Mouse (Mus musculus) lung, postnatal 0 days (tissue): ENCODE data around the gene Jazf1.

ENCODE experiments used
- CTCF ChIP-seq: IDR thresholded peaks from 2 replicates; pipeline ENCODE4 v1.5.1; 2016; ENCODE audit warnings: antibody characterized with exemption, mild to moderate bottlenecking
- EP300 ChIP-seq: IDR thresholded peaks from 2 replicates; pipeline ENCODE4 v1.6.1; 2016; ENCODE audit warnings: antibody characterized with exemption, mild to moderate bottlenecking, control low read depth

GRCm38 (mm10) chr6:53078671-53079070, 10.2 kb upstream of the Jazf1 start:
- TF ChIP-seq EP300 (no peak), CTCF (no peak)
